Mouse (Mus musculus) erythroblast, embryonic 14.5 days (primary cell): ENCODE results near the gene 2010111I01Rik. TPM values are rescaled to one million over a fixed set of nuclear protein-coding genes. Genes with fewer than 3 reads are reported as not detected.

Experiments used
- H3K27me3 ChIP-seq: 2 replicates; pipeline ENCODE4 v1.6.1; 2012; ENCODE audit warnings: inconsistent platforms; ENCODE audit not compliant: control insufficient read depth
- H3K36me3 ChIP-seq: 2 replicates; pipeline ENCODE4 v1.6.1; 2012; ENCODE audit warnings: mild to moderate bottlenecking, inconsistent platforms; ENCODE audit not compliant: control insufficient read depth
- H3K4me1 ChIP-seq: 2 replicates; pipeline ENCODE4 v1.6.1; 2012; ENCODE audit warnings: inconsistent platforms; ENCODE audit not compliant: control insufficient read depth
- H3K4me3 ChIP-seq: replicated peaks from 2 replicates; pipeline ENCODE3; 2012; ENCODE audit warnings: moderate library complexity, mild to moderate bottlenecking, inconsistent platforms
- H3K9me3 ChIP-seq: 2 replicates; pipeline ENCODE4 v1.6.1; 2012; ENCODE audit warnings: low read length, inconsistent platforms, mixed read lengths; ENCODE audit not compliant: control insufficient read depth
- GATA1 ChIP-seq: IDR thresholded peaks from 2 replicates; pipeline ENCODE4 v1.6.1; 2012; ENCODE audit warnings: low read length, inconsistent platforms, mixed read lengths
- TAL1 ChIP-seq: IDR thresholded peaks from 3 replicates; pipeline ENCODE4 v1.6.1; 2012; ENCODE audit warnings: low read length, inconsistent platforms, mixed read lengths
- polyA plus RNA-seq: library from polyadenylated mRNA; stranded (reverse); fragments of >175 nt; gene quantifications from 2 replicates; pipeline ENCODE4 v1.2.3, GENCODE M21; 2012

2010111I01Rik gene
- polyA plus RNA-seq, 1 experiment: 2.2 TPM

- no peak overlapping the region for H3K4me3 ChIP-seq
- H3K36me3 ChIP-seq: peaks cover 10% of the 10 kb centered on the region
- TF ChIP-seq TAL1 (no peak), GATA1 (no peak)
- no peaks in the 10 kb centered on the region for H3K9me3 ChIP-seq
- peaks cover 6% of the 10 kb centered on the region for H3K4me1 ChIP-seq
- H3K27me3 ChIP-seq: no peaks in the 10 kb centered on the region
Measured at GRCm38 (mm10) chr13:63258167-63258582, 293.5 kb downstream of the 2010111I01Rik start.

GRCm38 (mm10) chr13:63258671-63259070, 294.0 kb downstream of the 2010111I01Rik start:
- H3K36me3 ChIP-seq: peaks cover 9% of the 10 kb centered on the region
- no peak overlapping the region for H3K4me3 ChIP-seq
- H3K9me3 ChIP-seq: no peaks in the 10 kb centered on the region
- TF ChIP-seq GATA1 (no peak), TAL1 (no peak)
- peaks cover 6% of the 10 kb centered on the region for H3K4me1 ChIP-seq
- no peaks in the 10 kb centered on the region for H3K27me3 ChIP-seq

GRCm38 (mm10) chr13:63260133-63260532, 295.4 kb downstream of the 2010111I01Rik start:
- Histone ChIP-seq H3K9me3 (no peaks in the 10 kb centered on the region), H3K36me3 (peaks cover 6% of the 10 kb centered on the region), H3K4me3 (no peak overlapping the region), H3K4me1 (peaks cover 4% of the 10 kb centered on the region), H3K27me3 (no peaks in the 10 kb centered on the region)
- no peak for TF ChIP-seq TAL1
- no peak for TF ChIP-seq GATA1

- peaks cover 6% of the 10 kb centered on the region for H3K36me3 ChIP-seq
- no peaks in the 10 kb centered on the region for H3K9me3 ChIP-seq
- H3K27me3 ChIP-seq: no peaks in the 10 kb centered on the region
- H3K4me1 ChIP-seq: no peaks in the 10 kb centered on the region; the same call in 1 of the 2 replicates
- H3K4me3 ChIP-seq: no peak overlapping the region
- TF ChIP-seq TAL1 (no peak), GATA1 (no peak)
Measured at GRCm38 (mm10) chr13:63260753-63261631, 296.3 kb downstream of the 2010111I01Rik start.

- Histone ChIP-seq H3K4me1 (no peaks in the 10 kb centered on the region; the same call in 1 of the 2 replicates), H3K27me3 (no peaks in the 10 kb centered on the region), H3K9me3 (no peaks in the 10 kb centered on the region), H3K36me3 (peaks cover 6% of the 10 kb centered on the region), H3K4me3 (no peak overlapping the region)
- TF ChIP-seq TAL1 (no peak), GATA1 (no peak)
Measured at GRCm38 (mm10) chr13:63261676-63262075, 297.0 kb downstream of the 2010111I01Rik start.

- H3K9me3 ChIP-seq: no peaks in the 10 kb centered on the region
- TF ChIP-seq TAL1: no peak
- H3K4me3 ChIP-seq: no peak overlapping the region
- no peaks in the 10 kb centered on the region; the same call in 1 of the 2 replicates for H3K4me1 ChIP-seq
- H3K36me3 ChIP-seq: peaks cover 6% of the 10 kb centered on the region
- H3K27me3 ChIP-seq: no peaks in the 10 kb centered on the region
Measured at GRCm38 (mm10) chr13:63262168-63262957, 297.7 kb downstream of the 2010111I01Rik start.

- no peaks in the 10 kb centered on the region for H3K9me3 ChIP-seq
- H3K4me3 ChIP-seq: no peak overlapping the region
- peaks cover 14% of the 10 kb centered on the region for H3K4me1 ChIP-seq
- no peaks in the 10 kb centered on the region for H3K27me3 ChIP-seq
- TF ChIP-seq TAL1: no peak
- TF ChIP-seq GATA1: no peak
- H3K36me3 ChIP-seq: no peaks in the 10 kb centered on the region
Measured at GRCm38 (mm10) chr13:63268371-63268770, 303.7 kb downstream of the 2010111I01Rik start.

- H3K36me3 ChIP-seq: no peaks in the 10 kb centered on the region
- no peak overlapping the region for H3K4me3 ChIP-seq
- H3K27me3 ChIP-seq: no peaks in the 10 kb centered on the region
- no peak for TF ChIP-seq GATA1
- peaks cover 14% of the 10 kb centered on the region for H3K4me1 ChIP-seq
- H3K9me3 ChIP-seq: no peaks in the 10 kb centered on the region
Measured at GRCm38 (mm10) chr13:63268776-63269175, 304.1 kb downstream of the 2010111I01Rik start.

GRCm38 (mm10) chr13:63270191-63270590, 305.5 kb downstream of the 2010111I01Rik start:
- TF ChIP-seq GATA1: no peak
- TF ChIP-seq TAL1: no peak
- Histone ChIP-seq H3K27me3 (no peaks in the 10 kb centered on the region), H3K9me3 (no peaks in the 10 kb centered on the region), H3K4me3 (no peak overlapping the region), H3K36me3 (no peaks in the 10 kb centered on the region), H3K4me1 (peaks cover 14% of the 10 kb centered on the region)
